Mouse (Mus musculus): ENCODE results near the gene Ubxn6.

Gene Ubxn6

DNA sequence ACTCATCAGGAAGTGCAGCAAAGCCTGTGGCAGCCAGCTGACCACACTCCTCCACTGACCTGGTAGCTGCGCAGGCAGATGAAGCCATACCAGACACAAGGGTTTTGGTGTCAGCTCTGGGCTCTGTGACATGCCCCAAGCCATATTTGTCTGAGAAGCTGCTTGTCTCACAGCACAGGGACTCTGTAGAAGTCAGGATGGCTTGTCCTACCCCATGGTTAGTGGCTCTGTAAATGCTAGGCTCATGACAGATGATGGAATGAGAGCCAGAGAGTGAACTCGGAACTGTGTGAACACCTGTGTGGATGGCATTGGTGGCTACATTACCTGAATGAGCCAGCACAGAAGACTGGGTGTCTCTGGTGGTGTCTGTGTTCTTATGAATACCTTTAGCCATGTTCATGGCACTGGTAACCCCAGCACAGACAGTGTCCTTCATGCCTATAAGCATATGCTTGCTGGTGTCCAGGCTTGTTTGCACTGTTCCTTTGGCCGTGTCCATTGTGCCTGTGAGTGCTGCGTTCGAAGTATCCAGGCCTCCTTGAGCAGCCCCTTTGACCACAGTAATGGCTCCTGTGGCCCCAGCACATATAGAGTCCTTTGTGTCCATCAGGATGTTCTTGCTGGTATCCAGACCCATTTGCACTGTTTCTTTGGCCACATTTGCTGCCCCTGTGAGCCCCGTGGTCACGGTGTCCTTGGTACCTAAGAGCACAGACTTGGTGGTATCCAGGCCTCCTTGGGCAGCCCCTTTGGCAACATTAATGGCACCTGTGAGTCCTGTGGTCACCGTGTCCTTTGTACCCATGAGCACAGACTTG lies 28.8 kb upstream of the Ubxn6 start:
- no peaks in the 10 kb centered on the region for H3K9me3 ChIP-seq (ENCODE audit: low read length)

DNA sequence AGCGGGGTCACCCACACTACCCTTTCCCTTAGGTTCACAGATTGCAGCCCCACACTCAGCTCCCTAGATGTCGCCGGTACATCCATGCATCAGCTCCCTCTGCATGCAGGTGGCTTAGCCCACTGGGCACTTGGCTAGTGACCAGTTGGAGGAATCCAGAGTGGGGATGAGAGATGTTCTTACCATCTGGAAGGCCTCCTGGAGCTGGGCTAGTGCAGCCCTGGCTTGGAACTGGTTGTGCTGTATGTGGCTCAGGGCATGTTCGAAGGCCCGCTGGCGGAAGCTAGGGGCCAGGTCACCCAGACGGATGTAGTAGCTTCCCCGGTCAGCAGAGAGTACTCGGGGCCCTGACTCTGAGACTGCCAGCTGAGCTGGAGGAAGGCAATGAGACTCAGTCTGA lies 28.1 kb upstream of the Ubxn6 start:
- H3K4me1 ChIP-seq (replicated peaks; ENCODE audit: low read depth, low read length): no peaks in the 10 kb centered on the region; the same call in 1 of the 2 replicates
- H3K27me3 ChIP-seq (ENCODE audit: insufficient read depth, low read length): no peaks in the 10 kb centered on the region
- H3K4me3 ChIP-seq (replicated peaks; ENCODE audit: low read length): no peak overlapping the region
- H3K9me3 ChIP-seq (ENCODE audit: low read length): no peaks in the 10 kb centered on the region
- TF ChIP-seq CTCF (conservative IDR thresholded peaks at IDR 0.05; ENCODE audit: low read length) (no peak), NANOG (IDR thresholded peaks at IDR 0.05; ENCODE audit: borderline replicate concordance, low read length) (no peak), POU5F1 (IDR thresholded peaks at IDR 0.05; ENCODE audit: borderline replicate concordance, low read length) (no peak)
- peaks cover 63% of the 10 kb centered on the region for H3K36me3 ChIP-seq (ENCODE audit: insufficient read depth, low read length)

More for the DNA sequence above, 28.8 kb upstream of the Ubxn6 start:
- Histone ChIP-seq H3K4me3 (replicated peaks; ENCODE audit: low read length) (no peak overlapping the region), H3K36me3 (ENCODE audit: insufficient read depth, low read length) (peaks cover 55% of the 10 kb centered on the region), H3K4me1 (replicated peaks; ENCODE audit: low read depth, low read length) (no peaks in the 10 kb centered on the region), H3K27me3 (ENCODE audit: insufficient read depth, low read length) (no peaks in the 10 kb centered on the region)
- TF ChIP-seq CTCF (conservative IDR thresholded peaks at IDR 0.05; ENCODE audit: low read length) (no peak), NANOG (IDR thresholded peaks at IDR 0.05; ENCODE audit: borderline replicate concordance, low read length) (no peak), POU5F1 (IDR thresholded peaks at IDR 0.05; ENCODE audit: borderline replicate concordance, low read length) (no peak)

DNA sequence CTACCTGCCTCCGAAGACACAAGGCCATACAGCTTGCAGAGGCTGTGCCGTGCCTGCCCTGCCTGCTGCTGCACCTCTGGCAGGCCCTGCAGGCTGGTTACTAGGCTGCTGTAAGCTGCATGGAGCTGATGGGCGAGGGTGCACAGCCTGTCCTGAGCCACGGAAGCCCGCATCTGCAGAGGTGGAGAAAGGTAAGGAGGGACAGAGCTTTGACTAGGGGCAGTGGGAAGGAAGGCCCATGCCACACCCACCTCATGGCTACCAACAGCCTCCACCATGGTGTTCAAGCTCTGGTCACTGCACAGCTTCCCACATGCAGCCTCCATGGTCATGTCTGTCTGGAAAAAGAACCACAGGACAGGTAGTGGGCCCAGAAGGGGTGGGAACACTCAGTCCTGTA lies 27.3 kb upstream of the Ubxn6 start:
- Histone ChIP-seq H3K27me3 (ENCODE audit: insufficient read depth, low read length) (no peaks in the 10 kb centered on the region), H3K4me1 (replicated peaks; ENCODE audit: low read depth, low read length) (no peaks in the 10 kb centered on the region; the same call in 1 of the 2 replicates), H3K4me3 (replicated peaks; ENCODE audit: low read length) (no peak overlapping the region), H3K9me3 (ENCODE audit: low read length) (no peaks in the 10 kb centered on the region), H3K36me3 (ENCODE audit: insufficient read depth, low read length) (peaks cover 70% of the 10 kb centered on the region)
- TF ChIP-seq NANOG (IDR thresholded peaks at IDR 0.05; ENCODE audit: borderline replicate concordance, low read length) (no peak), POU5F1 (IDR thresholded peaks at IDR 0.05; ENCODE audit: borderline replicate concordance, low read length) (no peak), CTCF (conservative IDR thresholded peaks at IDR 0.05; ENCODE audit: low read length) (no peak)

DNA sequence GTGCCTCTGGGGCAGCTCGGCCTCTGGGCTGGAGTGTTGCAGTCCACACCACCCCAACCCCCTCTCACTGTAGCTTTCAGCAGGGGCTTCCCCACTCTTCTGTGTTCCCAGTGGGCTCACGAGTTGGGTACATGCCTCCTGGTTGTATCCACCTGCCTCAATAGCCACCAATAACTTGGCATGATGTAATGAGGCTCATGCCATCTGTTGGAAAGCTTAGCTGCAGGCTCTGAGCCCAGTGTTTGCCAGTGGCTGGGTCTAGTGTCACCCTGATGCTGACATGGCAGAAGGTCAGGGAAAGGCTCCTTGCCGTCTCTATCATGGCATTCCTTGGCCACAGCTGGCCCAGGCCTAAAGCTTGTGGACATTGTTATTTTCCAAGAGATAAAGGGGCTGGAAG lies 26.0 kb upstream of the Ubxn6 start:
- Histone ChIP-seq H3K4me3 (replicated peaks; ENCODE audit: low read length) (no peak overlapping the region), H3K36me3 (ENCODE audit: insufficient read depth, low read length) (peaks cover 84% of the 10 kb centered on the region), H3K27me3 (ENCODE audit: insufficient read depth, low read length) (no peaks in the 10 kb centered on the region), H3K9me3 (ENCODE audit: low read length) (no peaks in the 10 kb centered on the region), H3K4me1 (replicated peaks; ENCODE audit: low read depth, low read length) (no peaks in the 10 kb centered on the region; the same call in 1 of the 2 replicates)
- TF ChIP-seq NANOG (IDR thresholded peaks at IDR 0.05; ENCODE audit: borderline replicate concordance, low read length): no peak
- no peak for TF ChIP-seq CTCF (conservative IDR thresholded peaks at IDR 0.05; ENCODE audit: low read length)
- TF ChIP-seq POU5F1 (IDR thresholded peaks at IDR 0.05; ENCODE audit: borderline replicate concordance, low read length): no peak

DNA sequence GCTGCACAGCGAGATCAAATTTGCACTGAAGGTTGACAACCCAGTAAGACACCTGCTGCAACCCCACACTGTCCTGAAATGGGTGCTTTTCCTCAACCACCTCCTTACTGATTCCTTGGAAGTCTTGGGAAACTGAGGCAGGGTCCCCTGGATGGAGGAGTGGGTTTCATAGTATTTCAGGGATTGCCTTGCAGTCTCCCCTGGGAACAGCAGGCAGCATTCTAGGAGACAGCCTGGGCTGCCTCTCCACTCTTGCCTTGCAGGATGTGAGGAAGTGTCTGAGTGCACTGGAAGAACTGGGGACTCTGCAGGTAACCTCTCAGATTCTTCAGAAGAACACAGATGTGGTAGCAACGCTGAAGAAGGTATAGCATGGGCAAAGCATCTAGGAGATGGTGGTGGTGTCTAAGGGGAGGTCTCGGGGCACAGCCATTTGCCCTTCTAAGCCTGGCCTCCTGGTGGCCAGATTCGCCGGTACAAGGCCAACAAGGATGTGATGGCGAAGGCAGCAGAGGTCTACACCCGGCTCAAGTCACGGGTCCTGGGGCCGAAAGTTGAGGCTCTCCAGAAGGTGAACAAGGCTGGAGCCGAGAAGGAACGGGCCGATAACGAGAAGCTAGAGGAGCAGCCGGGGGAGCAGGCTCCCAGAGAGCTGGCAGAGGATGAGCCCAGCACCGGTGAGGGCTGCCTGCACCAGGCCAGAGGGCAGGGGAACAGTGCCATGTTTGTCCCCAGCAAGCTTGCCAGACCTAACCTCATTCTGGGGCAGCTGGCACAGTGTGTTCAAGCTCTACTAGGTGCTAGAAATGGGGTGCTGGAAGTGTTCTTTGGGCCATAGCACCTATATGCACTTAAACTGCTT lies 24.1 kb upstream of the Ubxn6 start:
- TF ChIP-seq POU5F1 (IDR thresholded peaks at IDR 0.05; ENCODE audit: borderline replicate concordance, low read length) (no peak), CTCF (conservative IDR thresholded peaks at IDR 0.05; ENCODE audit: low read length) (peak; percentile 22), NANOG (IDR thresholded peaks at IDR 0.05; ENCODE audit: borderline replicate concordance, low read length) (no peak)

DNA sequence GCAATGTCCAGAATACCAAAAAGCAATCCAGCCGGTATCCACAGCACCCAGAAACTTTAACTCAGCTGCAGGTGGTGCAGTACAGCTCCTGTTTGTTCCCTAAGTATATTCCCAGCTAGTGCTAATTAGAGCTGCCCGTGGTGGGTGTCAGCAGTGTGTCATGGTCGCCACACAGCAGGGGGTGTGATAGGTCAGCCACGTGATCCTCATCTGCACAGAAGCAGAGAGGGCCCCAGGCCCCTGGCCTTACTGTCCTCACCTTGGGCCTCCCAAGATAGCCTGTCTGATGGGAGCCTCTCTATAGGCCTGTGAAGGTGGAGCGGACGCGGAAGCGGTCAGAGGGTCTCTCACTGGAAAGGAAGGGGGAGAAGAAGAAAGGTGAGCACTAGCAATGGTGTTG lies 23.4 kb upstream of the Ubxn6 start:
- no peaks in the 10 kb centered on the region for H3K9me3 ChIP-seq (ENCODE audit: low read length)
- no peaks in the 10 kb centered on the region; the same call in 1 of the 2 replicates for H3K4me1 ChIP-seq (replicated peaks; ENCODE audit: low read depth, low read length)
- no peaks in the 10 kb centered on the region for H3K27me3 ChIP-seq (ENCODE audit: insufficient read depth, low read length)
- TF ChIP-seq CTCF (conservative IDR thresholded peaks at IDR 0.05; ENCODE audit: low read length) (no peak), NANOG (IDR thresholded peaks at IDR 0.05; ENCODE audit: borderline replicate concordance, low read length) (no peak), POU5F1 (IDR thresholded peaks at IDR 0.05; ENCODE audit: borderline replicate concordance, low read length) (no peak)
- peaks cover 100% of the 10 kb centered on the region for H3K36me3 ChIP-seq (ENCODE audit: insufficient read depth, low read length)
- H3K4me3 ChIP-seq (replicated peaks; ENCODE audit: low read length): no peak overlapping the region

More for the DNA sequence above, 24.1 kb upstream of the Ubxn6 start:
- H3K36me3 ChIP-seq (ENCODE audit: insufficient read depth, low read length): peaks cover 100% of the 10 kb centered on the region
- no peaks in the 10 kb centered on the region; the same call in 1 of the 2 replicates for H3K4me1 ChIP-seq (replicated peaks; ENCODE audit: low read depth, low read length)
- H3K4me3 ChIP-seq (replicated peaks; ENCODE audit: low read length): no peak overlapping the region
- H3K27me3 ChIP-seq (ENCODE audit: insufficient read depth, low read length): no peaks in the 10 kb centered on the region
- no peaks in the 10 kb centered on the region for H3K9me3 ChIP-seq (ENCODE audit: low read length)

DNA sequence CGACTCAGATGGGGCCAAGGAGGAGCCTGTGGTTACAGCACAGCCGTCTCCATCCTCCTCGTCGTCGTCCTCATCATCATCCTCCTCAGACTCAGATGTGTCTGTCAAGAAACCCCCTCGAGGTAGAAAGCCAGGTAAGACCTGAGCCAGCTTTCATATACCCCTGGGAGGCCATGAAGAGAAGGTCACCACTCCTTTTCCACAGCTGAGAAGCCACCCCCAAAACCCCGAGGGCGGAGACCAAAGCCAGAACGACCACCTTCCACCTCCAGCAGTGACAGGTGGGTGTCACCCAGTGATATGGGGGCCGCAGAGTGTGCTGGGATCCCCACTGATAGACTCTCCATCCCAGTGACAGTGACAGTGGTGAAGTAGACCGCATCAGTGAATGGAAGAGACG lies 22.1 kb upstream of the Ubxn6 start:
- no peak overlapping the region for H3K4me3 ChIP-seq (replicated peaks; ENCODE audit: low read length)
- H3K4me1 ChIP-seq (replicated peaks; ENCODE audit: low read depth, low read length): no peaks in the 10 kb centered on the region; the same call in 1 of the 2 replicates
- no peaks in the 10 kb centered on the region for H3K27me3 ChIP-seq (ENCODE audit: insufficient read depth, low read length)
- peaks cover 95% of the 10 kb centered on the region for H3K36me3 ChIP-seq (ENCODE audit: insufficient read depth, low read length)
- no peaks in the 10 kb centered on the region for H3K9me3 ChIP-seq (ENCODE audit: low read length)
- TF ChIP-seq POU5F1 (IDR thresholded peaks at IDR 0.05; ENCODE audit: borderline replicate concordance, low read length): no peak
- no peak for TF ChIP-seq NANOG (IDR thresholded peaks at IDR 0.05; ENCODE audit: borderline replicate concordance, low read length)
- TF ChIP-seq CTCF (conservative IDR thresholded peaks at IDR 0.05; ENCODE audit: low read length): no peak

DNA sequence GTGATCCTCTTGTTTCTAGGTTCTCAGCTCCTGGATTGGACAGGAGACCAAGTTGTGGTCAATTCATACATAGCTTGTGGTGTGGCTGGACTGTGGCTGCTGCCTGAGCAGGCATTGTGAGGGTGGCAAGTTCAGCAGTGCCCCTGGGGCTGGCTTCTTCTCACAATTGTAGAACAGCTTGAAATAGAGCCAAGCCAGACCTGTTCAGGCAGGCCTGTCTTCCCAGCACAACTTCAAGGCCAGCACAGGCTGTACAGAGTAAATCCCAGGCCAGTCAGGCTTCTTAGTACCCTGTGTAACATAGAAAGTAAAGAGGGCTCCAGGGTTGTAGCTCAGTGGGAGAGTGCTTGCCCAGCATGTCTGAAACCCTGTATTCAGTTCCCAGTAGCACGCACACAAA lies 18.0 kb upstream of the Ubxn6 start:
- H3K27me3 ChIP-seq (ENCODE audit: insufficient read depth, low read length): no peaks in the 10 kb centered on the region
- TF ChIP-seq CTCF (conservative IDR thresholded peaks at IDR 0.05; ENCODE audit: low read length) (no peak), NANOG (IDR thresholded peaks at IDR 0.05; ENCODE audit: borderline replicate concordance, low read length) (no peak), POU5F1 (IDR thresholded peaks at IDR 0.05; ENCODE audit: borderline replicate concordance, low read length) (no peak)
- H3K4me1 ChIP-seq (replicated peaks; ENCODE audit: low read depth, low read length): no peaks in the 10 kb centered on the region
- no peak overlapping the region for H3K4me3 ChIP-seq (replicated peaks; ENCODE audit: low read length)
- peaks cover 88% of the 10 kb centered on the region for H3K36me3 ChIP-seq (ENCODE audit: insufficient read depth, low read length)
- H3K9me3 ChIP-seq (ENCODE audit: low read length): no peaks in the 10 kb centered on the region
